Mouse (Mus musculus) kidney, adult 2 months (tissue): ENCODE measurements at regions not wholly inside any gene's neighbourhood (a gene's known extent, or its start where the extent isn't known, plus 50 kb on each side); places are given as distances from the start of the nearest gene placed in this dataset.

Experiments
- DNase-seq: peaks from one replicate; pipeline ENCODE4 v3.0.0; 2021
- H3K27ac ChIP-seq: fragments of 200-500 bp; 2 replicates; pipeline ENCODE4 v1.5.1; 2012; ENCODE audit warnings: low read depth, low read length, control low read depth, inconsistent platforms; ENCODE audit not compliant: insufficient read depth
- H3K27me3 ChIP-seq: fragments of 200-500 bp; replicated peaks from 2 replicates; pipeline ENCODE4 v1.6.1; 2012; ENCODE audit warnings: mild to moderate bottlenecking, moderate library complexity, low read length, inconsistent platforms; ENCODE audit not compliant: control insufficient read depth, insufficient read depth
- H3K36me3 ChIP-seq: fragments of 200-500 bp; 2 replicates; pipeline ENCODE4 v1.6.1; 2012; ENCODE audit warnings: mild to moderate bottlenecking, moderate library complexity, low read length, inconsistent platforms; ENCODE audit not compliant: control insufficient read depth, insufficient read depth
- H3K4me1 ChIP-seq: fragments of 200-500 bp; 2 replicates; pipeline ENCODE4 v1.6.1; 2011; ENCODE audit warnings: low read length; ENCODE audit not compliant: control insufficient read depth, insufficient read depth
- H3K4me3 ChIP-seq: fragments of 200-500 bp; 2 replicates; pipeline ENCODE4 v1.5.1; 2011; ENCODE audit warnings: mild to moderate bottlenecking, low read depth, low read length, control low read depth; ENCODE audit not compliant: insufficient read depth
- CTCF ChIP-seq: fragments of 200-500 bp; conservative IDR thresholded peaks from 2 replicates; pipeline ENCODE4 v1.5.1; 2011; ENCODE audit warnings: low read depth, mild to moderate bottlenecking, control low read depth, low read length, moderate library complexity, mixed read lengths; ENCODE audit not compliant: insufficient read depth, insufficient read length
- POLR2A ChIP-seq: fragments of 200-500 bp; IDR thresholded peaks from one replicate; pipeline ENCODE4 v1.6.1; 2011; ENCODE audit warnings: low read depth, low read length, control low read depth
- WGBS: fragments of 180-500 bp; shearing (Covaris S2); methylation state at CpG from one replicate; pipeline ENCODE4 v1.1.7; 2018; 5-methylcytosine and 5-hydroxymethylcytosine counted together

DNA sequence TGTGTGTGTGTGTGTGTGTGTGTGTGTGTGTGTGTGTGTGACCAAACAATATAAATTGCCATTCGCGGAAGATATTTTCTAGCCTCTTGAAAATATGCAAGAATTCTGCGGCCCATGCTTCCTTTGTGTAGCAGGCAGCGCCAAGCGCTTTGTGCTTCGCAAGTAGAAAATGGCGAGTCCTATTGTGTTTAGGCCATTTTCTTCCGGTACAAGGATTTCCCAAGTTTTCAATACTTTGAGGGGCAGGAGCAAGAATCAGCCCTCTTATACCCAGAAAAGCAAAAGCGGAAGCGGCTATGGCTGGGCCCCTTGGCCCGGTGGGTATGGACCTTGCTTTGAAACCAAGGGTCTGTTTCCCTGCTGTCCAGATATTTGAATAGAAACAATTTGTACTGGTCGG is 157.4 kb upstream of the Cypt12 start:
- Histone ChIP-seq H3K27me3 (peaks cover 3% of the 10 kb centered on the region), H3K4me1 (no peaks in the 10 kb centered on the region; the same call in 1 of the 2 replicates), H3K4me3 (no peak overlapping the region), H3K27ac (no peak overlapping the region), H3K36me3 (no peaks in the 10 kb centered on the region)
- WGBS = 7% methylated on average over 12 of the region's 12 CpGs
- no peak for DNase-seq
- TF ChIP-seq POLR2A = no peak
- no peak for TF ChIP-seq CTCF

GRCm38 (mm10) chr3:17791381-17792320 is 156.6 kb upstream of the Cypt12 start:
- Histone ChIP-seq H3K4me3 (no peak overlapping the region), H3K27ac (no peak overlapping the region), H3K4me1 (no peaks in the 10 kb centered on the region; the same call in 1 of the 2 replicates), H3K36me3 (no peaks in the 10 kb centered on the region), H3K27me3 (peaks cover 3% of the 10 kb centered on the region)
- no peak for TF ChIP-seq CTCF
- no peak for TF ChIP-seq POLR2A
- no peak for DNase-seq
- WGBS = 20% methylated on average over 8 of the region's 8 CpGs

DNA sequence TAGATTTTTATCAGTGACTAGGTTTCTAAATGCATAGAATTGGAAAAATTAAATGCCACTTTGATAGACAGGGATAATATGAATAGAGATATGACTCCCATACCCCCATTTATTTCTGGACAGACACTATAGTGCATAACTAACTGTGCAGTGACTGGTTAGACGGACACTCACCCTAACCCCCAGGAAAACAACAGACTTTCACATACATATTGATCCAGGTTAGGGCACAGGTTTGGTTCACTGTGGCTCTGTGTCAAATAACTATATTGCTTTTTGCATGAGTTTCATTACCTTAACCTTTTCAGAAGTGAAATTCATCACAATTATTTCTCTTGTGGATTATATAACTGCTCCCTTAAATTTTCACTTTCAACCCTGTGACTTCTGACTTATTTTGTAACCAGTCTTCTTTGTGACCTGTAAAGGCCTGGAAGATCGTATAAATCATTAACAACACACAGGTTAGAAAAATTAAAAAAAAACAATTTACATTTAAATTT is 155.6 kb upstream of the Cypt12 start:
- TF ChIP-seq CTCF (no peak), POLR2A (no peak)
- no peak for DNase-seq
- Histone ChIP-seq H3K27me3 (peaks cover 3% of the 10 kb centered on the region), H3K36me3 (no peaks in the 10 kb centered on the region), H3K4me1 (no peaks in the 10 kb centered on the region), H3K27ac (no peak overlapping the region), H3K4me3 (no peak overlapping the region)
- WGBS = 27% methylated on average over 2 of the region's 2 CpGs

- Histone ChIP-seq H3K27me3 (peaks cover 3% of the 10 kb centered on the region), H3K4me3 (no peak overlapping the region), H3K27ac (no peak overlapping the region), H3K36me3 (no peaks in the 10 kb centered on the region), H3K4me1 (no peaks in the 10 kb centered on the region)
- 1% methylated on average over 24 of the region's 24 CpGs for whole genome bisulfite sequencing
- DNase-seq = no peak
- TF ChIP-seq POLR2A (no peak), CTCF (no peak)
Observed at GRCm38 (mm10) chr3:17793646-17794250, 154.5 kb upstream of the Cypt12 start.

GRCm38 (mm10) chr3:17794251-17795061 is 153.8 kb upstream of the Cypt12 start:
- TF ChIP-seq POLR2A (no peak), CTCF (no peak)
- WGBS = 1% methylated on average over 46 of the region's 46 CpGs

DNA sequence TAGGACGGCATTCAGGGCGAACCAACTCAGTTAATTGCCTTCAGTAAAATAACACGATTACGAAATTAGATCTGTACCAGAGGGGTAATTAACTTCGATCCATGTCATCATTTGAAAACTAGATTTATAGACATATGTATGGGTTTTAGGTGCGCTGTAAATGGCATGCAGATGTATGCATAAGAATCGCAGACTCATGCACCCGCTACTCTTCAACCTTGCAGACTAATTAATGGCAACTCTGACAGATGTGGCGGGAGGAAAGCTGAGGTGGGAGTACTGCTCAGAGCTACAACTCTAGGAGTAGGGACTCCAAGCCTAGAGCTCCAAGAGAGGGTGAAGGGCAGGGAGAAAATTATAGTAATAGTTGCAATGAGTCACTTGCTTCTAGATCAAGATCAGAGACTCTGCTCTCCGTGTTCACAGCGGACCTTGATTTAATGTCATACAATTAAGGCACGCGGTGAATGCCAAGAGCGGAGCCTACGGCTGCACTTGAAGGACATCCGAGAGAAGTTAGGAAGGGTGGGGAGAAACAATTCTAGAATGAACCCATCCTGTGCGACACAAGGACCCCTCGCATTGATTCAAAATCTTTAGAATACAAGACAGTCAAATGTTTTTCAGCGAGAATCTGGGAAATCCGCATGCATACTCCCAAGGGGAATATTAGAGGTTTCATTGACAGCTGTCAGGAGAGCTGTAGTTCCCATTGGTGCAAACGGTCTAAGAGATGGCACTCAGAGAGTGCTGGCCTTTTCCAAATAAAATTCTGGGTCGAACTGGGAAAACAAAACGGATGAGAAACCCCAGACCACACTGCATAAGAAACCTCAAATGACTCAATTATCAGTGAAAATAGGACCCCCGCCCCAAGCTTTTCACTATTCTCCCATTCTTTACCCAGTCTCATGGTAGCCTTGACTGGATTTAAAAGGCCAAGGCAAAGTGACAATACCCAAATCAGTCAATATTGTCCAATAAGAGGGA is 152.6 kb upstream of the Cypt12 start:
- WGBS = 4% methylated on average over 24 of the region's 24 CpGs
- no peak for DNase-seq
- no peak overlapping the region for H3K4me3 ChIP-seq
- no peak overlapping the region for H3K27ac ChIP-seq
- no peak for TF ChIP-seq CTCF
- TF ChIP-seq POLR2A = no peak
- H3K27me3 ChIP-seq = peaks cover 3% of the 10 kb centered on the region
- H3K4me1 ChIP-seq = no peaks in the 10 kb centered on the region
- H3K36me3 ChIP-seq = no peaks in the 10 kb centered on the region

More at GRCm38 (mm10) chr3:17794251-17795061, 153.8 kb upstream of the Cypt12 start:
- Histone ChIP-seq H3K27me3 (peaks cover 3% of the 10 kb centered on the region), H3K36me3 (no peaks in the 10 kb centered on the region), H3K27ac (no peak overlapping the region), H3K4me1 (no peaks in the 10 kb centered on the region), H3K4me3 (no peak overlapping the region)
- DNase-seq = no peak
